Mouse (Mus musculus): Measurements from ENCODE around the gene 1700025G04Rik. TPM values are rescaled to one million over a fixed set of nuclear protein-coding genes. Genes with fewer than 3 reads are reported as not detected.
A peak's percentile ranks its signal among the peaks of the same experiment; 100 is the strongest.

Gene 1700025G04Rik
- polyA plus RNA-seq, 1 experiment from 2014 or later, result 28.6 TPM

DNA sequence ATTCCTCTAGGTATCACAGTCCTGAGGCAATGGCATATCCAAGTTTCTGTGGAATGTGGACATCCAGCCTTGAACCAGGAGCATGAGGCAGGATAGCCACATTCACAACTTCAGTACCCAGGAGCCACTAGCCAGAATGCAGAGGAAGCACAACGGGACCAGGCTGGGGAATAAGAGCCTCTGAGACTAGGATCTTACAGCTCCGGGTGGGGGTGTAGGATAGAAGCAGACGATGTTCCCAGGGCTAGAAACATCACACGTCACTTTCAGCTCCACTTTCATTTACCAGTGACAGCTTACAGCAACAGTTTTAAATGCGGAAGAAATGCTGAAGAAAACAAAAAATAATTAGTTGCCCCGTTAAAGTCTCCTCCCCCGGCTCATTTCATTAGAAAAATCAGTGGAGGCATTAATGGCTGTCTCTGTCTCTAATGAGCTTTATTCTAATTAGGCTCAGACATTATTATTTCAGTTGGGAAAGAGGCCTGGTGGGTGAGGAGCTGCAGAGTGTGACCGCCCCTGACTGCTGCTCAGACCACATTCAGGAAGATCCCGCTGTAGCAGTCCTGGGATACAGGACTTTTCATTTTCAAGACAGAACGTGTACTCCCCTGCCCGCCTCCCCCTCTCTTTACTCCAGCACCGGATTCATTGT lies 189.1 kb downstream of the 1700025G04Rik start:
- no peak for ATAC-seq (ENCODE audit: insufficient number of reproducible peaks, insufficient read depth, low FRiP score, low read depth)
- Histone ChIP-seq H3K27ac (ENCODE audit: low read length) (no peak overlapping the region), H3K36me3 (ENCODE audit: control insufficient read depth, insufficient read depth, low read length) (no peaks in the 10 kb centered on the region), H3K4me2 (replicated peaks; ENCODE audit: low read depth, low read length) (no peak overlapping the region), H3K9me3 (ENCODE audit: control insufficient read depth, low read depth, low read length) (no peaks in the 10 kb centered on the region), H3K4me1 (ENCODE audit: control insufficient read depth, insufficient read depth, low read length) (no peaks in the 10 kb centered on the region), H3K27me3 (ENCODE audit: control insufficient read depth, insufficient read depth, low read length) (no peaks in the 10 kb centered on the region), H3K4me3 (ENCODE audit: low read depth, low read length) (no peak overlapping the region), H3K9ac (replicated peaks; ENCODE audit: low read depth, low read length) (no peak overlapping the region)
- 78% methylated on average over 12 of the region's 12 CpGs for WGBS

DNA sequence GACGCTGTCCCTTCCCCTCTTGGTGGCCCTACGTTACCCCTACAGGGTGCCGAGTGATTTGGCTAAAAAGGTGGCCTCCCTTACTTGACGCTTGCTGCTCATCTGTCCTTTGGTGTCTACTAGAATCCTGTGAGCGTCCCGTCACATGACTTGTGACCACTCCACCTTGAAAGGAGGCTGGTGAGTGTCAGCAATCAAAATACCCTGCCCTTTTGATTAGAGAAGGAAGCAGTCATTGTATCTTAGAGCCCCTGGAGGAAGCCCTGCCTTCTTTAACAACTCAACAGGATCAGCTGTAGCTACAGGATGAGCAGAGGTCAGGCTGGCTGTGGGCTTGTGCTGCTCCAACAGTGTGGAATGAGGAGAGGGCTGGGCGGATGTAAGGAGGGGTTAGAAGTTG lies 190.0 kb downstream of the 1700025G04Rik start:
- 81% methylated on average over 7 of the region's 7 CpGs for WGBS
- Histone ChIP-seq H3K9me3 (ENCODE audit: control insufficient read depth, low read depth, low read length) (no peaks in the 10 kb centered on the region), H3K4me1 (ENCODE audit: control insufficient read depth, insufficient read depth, low read length) (no peaks in the 10 kb centered on the region), H3K9ac (replicated peaks; ENCODE audit: low read depth, low read length) (no peak overlapping the region), H3K36me3 (ENCODE audit: control insufficient read depth, insufficient read depth, low read length) (no peaks in the 10 kb centered on the region), H3K27ac (ENCODE audit: low read length) (no peak overlapping the region), H3K4me2 (replicated peaks; ENCODE audit: low read depth, low read length) (no peak overlapping the region), H3K27me3 (ENCODE audit: control insufficient read depth, insufficient read depth, low read length) (no peaks in the 10 kb centered on the region), H3K4me3 (ENCODE audit: low read depth, low read length) (no peak overlapping the region)
- no peak for ATAC-seq (ENCODE audit: insufficient number of reproducible peaks, insufficient read depth, low FRiP score, low read depth)

DNA sequence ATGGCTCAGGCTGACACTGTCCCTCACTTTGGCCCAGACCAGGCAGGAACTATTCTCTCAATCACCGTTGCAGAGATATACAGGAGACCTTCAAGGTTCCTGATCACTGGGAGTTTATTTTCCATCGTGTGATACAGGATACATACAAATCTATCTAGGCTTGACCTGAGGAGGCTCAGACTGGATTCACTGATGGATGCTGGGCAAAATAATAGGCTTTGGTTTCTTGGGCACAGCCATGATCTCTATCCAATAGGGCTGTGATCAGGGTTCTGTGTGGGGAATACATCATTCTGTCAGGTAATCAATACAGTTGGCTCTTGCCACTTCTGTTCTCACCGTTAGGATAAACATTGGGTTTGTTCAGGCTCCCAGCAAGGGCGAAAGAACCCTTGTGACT lies 194.5 kb downstream of the 1700025G04Rik start:
- ATAC-seq (ENCODE audit: insufficient number of reproducible peaks, insufficient read depth, low FRiP score, low read depth), result no peak
- no peak overlapping the region for H3K27ac ChIP-seq (ENCODE audit: low read length)
- 47% methylated on average over 4 of the region's 4 CpGs for WGBS

DNA sequence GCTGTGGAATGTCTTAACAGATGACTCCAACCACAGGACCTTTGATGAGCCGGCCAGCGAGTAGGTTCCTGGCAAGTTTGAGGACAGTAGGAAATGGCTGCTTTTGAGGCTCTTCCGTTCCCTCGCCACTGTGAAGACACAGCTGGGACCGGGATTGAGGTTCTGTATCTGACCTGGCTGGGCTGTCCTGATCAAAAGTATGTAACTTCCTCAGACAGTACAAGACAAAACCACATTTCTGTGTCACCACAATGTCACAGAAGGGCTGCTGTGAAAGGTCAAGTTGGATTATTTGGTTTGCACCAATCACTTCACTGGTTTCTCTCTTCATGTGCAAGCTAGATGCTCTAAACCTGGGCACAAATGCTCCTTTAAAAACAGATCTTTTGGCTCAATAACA lies 195.9 kb downstream of the 1700025G04Rik start:
- no peak for ATAC-seq (ENCODE audit: insufficient number of reproducible peaks, insufficient read depth, low FRiP score, low read depth)
- Histone ChIP-seq H3K4me3 (ENCODE audit: low read depth, low read length) (no peak overlapping the region), H3K9ac (replicated peaks; ENCODE audit: low read depth, low read length) (no peak overlapping the region), H3K36me3 (ENCODE audit: control insufficient read depth, insufficient read depth, low read length) (no peaks in the 10 kb centered on the region), H3K27ac (ENCODE audit: low read length) (no peak overlapping the region), H3K9me3 (ENCODE audit: control insufficient read depth, low read depth, low read length) (no peaks in the 10 kb centered on the region), H3K4me1 (ENCODE audit: control insufficient read depth, insufficient read depth, low read length) (peaks cover 12% of the 10 kb centered on the region; the same call in 1 of the 2 replicates), H3K27me3 (ENCODE audit: control insufficient read depth, insufficient read depth, low read length) (no peaks in the 10 kb centered on the region), H3K4me2 (replicated peaks; ENCODE audit: low read depth, low read length) (no peak overlapping the region)
- WGBS, result 77% methylated on average over 5 of the region's 5 CpGs

More for the DNA sequence above, 194.5 kb downstream of the 1700025G04Rik start:
- Histone ChIP-seq H3K9ac (replicated peaks; ENCODE audit: low read depth, low read length) (no peak overlapping the region), H3K4me2 (replicated peaks; ENCODE audit: low read depth, low read length) (no peak overlapping the region), H3K36me3 (ENCODE audit: control insufficient read depth, insufficient read depth, low read length) (no peaks in the 10 kb centered on the region), H3K27me3 (ENCODE audit: control insufficient read depth, insufficient read depth, low read length) (no peaks in the 10 kb centered on the region), H3K9me3 (ENCODE audit: control insufficient read depth, low read depth, low read length) (no peaks in the 10 kb centered on the region), H3K4me1 (ENCODE audit: control insufficient read depth, insufficient read depth, low read length) (peaks cover 4% of the 10 kb centered on the region; the same call in 1 of the 2 replicates), H3K4me3 (ENCODE audit: low read depth, low read length) (no peak overlapping the region)

DNA sequence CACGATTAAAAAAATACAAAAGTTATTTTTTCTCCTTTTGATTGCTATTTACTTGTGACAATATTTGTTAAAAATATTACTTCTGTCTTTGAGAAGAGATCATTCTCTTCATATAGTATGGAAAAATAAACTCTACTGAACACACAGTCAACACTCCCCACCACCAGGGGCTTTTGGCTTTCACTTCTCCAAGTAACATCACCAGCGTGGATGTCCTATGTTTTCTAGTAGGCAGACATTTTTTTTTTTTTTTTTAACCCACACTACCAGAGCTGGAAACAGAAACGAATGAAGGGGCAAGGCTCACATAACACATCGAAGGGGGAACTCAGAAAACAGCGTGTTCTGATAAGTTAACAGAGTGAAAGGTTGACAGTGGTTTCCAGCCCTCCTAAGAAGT lies 197.9 kb downstream of the 1700025G04Rik start:
- Histone ChIP-seq H3K36me3 (ENCODE audit: control insufficient read depth, insufficient read depth, low read length) (no peaks in the 10 kb centered on the region), H3K9me3 (ENCODE audit: control insufficient read depth, low read depth, low read length) (no peaks in the 10 kb centered on the region), H3K9ac (replicated peaks; ENCODE audit: low read depth, low read length) (no peak overlapping the region), H3K4me3 (ENCODE audit: low read depth, low read length) (no peak overlapping the region), H3K27ac (ENCODE audit: low read length) (no peak overlapping the region; the same call in 1 of the 2 replicates), H3K27me3 (ENCODE audit: control insufficient read depth, insufficient read depth, low read length) (no peaks in the 10 kb centered on the region), H3K4me2 (replicated peaks; ENCODE audit: low read depth, low read length) (no peak overlapping the region), H3K4me1 (ENCODE audit: control insufficient read depth, insufficient read depth, low read length) (peaks cover 23% of the 10 kb centered on the region)
- 78% methylated on average over 5 of the region's 5 CpGs for WGBS
- ATAC-seq (ENCODE audit: insufficient number of reproducible peaks, insufficient read depth, low FRiP score, low read depth), result no peak

DNA sequence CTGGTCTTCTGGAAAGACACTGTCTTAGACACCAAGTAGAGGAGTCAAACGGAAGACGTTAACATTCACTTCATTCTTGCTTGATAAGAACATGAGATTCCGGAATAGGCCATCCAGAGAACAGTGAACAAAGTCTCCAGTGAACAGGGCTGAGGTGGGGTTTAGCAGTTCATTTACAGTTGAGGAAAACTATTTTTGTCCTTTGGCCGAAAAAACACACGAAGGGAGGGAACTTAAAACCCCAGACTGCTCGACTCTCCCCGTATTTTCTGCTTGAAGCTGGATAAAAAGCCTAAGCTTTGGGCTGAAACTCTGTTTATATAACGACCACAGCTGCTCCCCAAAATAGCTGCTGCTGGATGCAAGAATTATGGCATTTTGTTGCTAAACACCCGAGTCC lies 198.7 kb downstream of the 1700025G04Rik start:
- H3K27ac ChIP-seq (ENCODE audit: low read length), result peak overlapping the region; percentile 74
- ATAC-seq (ENCODE audit: insufficient number of reproducible peaks, insufficient read depth, low FRiP score, low read depth), result no peak

DNA sequence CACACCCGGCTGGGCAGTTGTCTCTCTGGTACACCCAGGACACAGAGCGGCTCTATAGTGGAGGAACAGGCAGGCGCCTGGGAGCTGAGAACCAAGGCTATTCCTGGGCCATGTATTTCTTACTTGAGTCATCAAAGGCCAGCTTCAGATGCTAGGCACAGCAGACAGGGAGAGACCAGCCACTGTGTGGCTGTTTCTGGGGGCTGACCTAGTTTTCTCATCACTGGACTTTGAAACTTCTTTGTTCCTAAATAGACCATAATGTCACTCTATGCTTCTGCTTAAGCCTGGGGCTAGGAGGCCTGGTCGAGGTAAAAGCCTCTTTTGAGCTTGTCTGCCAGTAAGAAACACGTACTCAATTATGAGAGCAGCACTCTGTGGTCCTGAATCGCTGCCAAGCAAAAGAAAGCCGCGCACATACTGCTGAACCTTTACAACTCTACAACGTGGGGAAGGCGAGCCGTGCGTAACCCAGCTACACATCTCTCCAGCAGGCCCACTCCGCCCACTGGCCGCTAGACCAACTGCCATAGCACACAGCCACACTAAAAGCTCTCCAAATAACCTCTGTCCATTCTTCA lies 199.8 kb downstream of the 1700025G04Rik start:
- peak overlapping the region; percentile 74; the same call in 1 of the 2 replicates for H3K27ac ChIP-seq (ENCODE audit: low read length)
- H3K4me2 ChIP-seq (replicated peaks; ENCODE audit: low read depth, low read length), result no peak overlapping the region
- H3K9me3 ChIP-seq (ENCODE audit: control insufficient read depth, low read depth, low read length), result no peaks in the 10 kb centered on the region
- ATAC-seq (ENCODE audit: insufficient number of reproducible peaks, insufficient read depth, low FRiP score, low read depth), result 0 out of 2 replicates have a peak, but pooled peaks have one; percentile 28
- WGBS, result 51% methylated on average over 14 of the region's 14 CpGs
- H3K27me3 ChIP-seq (ENCODE audit: control insufficient read depth, insufficient read depth, low read length), result no peaks in the 10 kb centered on the region
- no peak overlapping the region for H3K9ac ChIP-seq (replicated peaks; ENCODE audit: low read depth, low read length)
- peaks cover 23% of the 10 kb centered on the region for H3K4me1 ChIP-seq (ENCODE audit: control insufficient read depth, insufficient read depth, low read length)
- H3K36me3 ChIP-seq (ENCODE audit: control insufficient read depth, insufficient read depth, low read length), result no peaks in the 10 kb centered on the region
- no peak overlapping the region for H3K4me3 ChIP-seq (ENCODE audit: low read depth, low read length)

More for the DNA sequence above, 198.7 kb downstream of the 1700025G04Rik start:
- Histone ChIP-seq H3K4me3 (ENCODE audit: low read depth, low read length) (no peak overlapping the region), H3K27me3 (ENCODE audit: control insufficient read depth, insufficient read depth, low read length) (no peaks in the 10 kb centered on the region), H3K9ac (replicated peaks; ENCODE audit: low read depth, low read length) (no peak overlapping the region), H3K36me3 (ENCODE audit: control insufficient read depth, insufficient read depth, low read length) (no peaks in the 10 kb centered on the region), H3K4me2 (replicated peaks; ENCODE audit: low read depth, low read length) (no peak overlapping the region), H3K9me3 (ENCODE audit: control insufficient read depth, low read depth, low read length) (no peaks in the 10 kb centered on the region), H3K4me1 (ENCODE audit: control insufficient read depth, insufficient read depth, low read length) (peaks cover 23% of the 10 kb centered on the region)
- 47% methylated on average over 9 of the region's 9 CpGs for WGBS

DNA sequence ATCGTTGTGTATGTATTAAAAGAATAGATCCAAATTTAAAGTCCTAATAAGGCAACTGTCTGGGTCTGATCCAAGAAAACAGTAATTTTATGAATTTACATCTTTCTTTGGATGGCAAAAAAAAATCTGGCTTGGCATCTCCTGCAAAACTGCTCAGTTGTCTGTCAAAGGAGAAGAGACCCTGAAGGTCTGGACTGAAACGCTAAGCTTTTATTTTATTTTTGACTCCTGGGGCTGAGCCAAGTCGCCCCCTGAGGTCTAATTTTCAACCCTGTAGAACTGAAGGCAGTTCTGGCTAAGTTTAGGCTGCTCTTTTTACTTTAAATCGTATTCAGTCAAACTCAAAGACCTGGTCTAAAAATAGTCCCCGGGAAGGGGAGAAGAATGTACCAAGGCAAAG lies 202.3 kb downstream of the 1700025G04Rik start:
- no peak for ATAC-seq (ENCODE audit: insufficient number of reproducible peaks, insufficient read depth, low FRiP score, low read depth)
- H3K4me2 ChIP-seq (replicated peaks; ENCODE audit: low read depth, low read length), result no peak overlapping the region

More for the DNA sequence above, 202.3 kb downstream of the 1700025G04Rik start:
- Histone ChIP-seq H3K9me3 (ENCODE audit: control insufficient read depth, low read depth, low read length) (no peaks in the 10 kb centered on the region), H3K27me3 (ENCODE audit: control insufficient read depth, insufficient read depth, low read length) (no peaks in the 10 kb centered on the region), H3K9ac (replicated peaks; ENCODE audit: low read depth, low read length) (no peak overlapping the region), H3K4me3 (ENCODE audit: low read depth, low read length) (no peak overlapping the region), H3K36me3 (ENCODE audit: control insufficient read depth, insufficient read depth, low read length) (no peaks in the 10 kb centered on the region), H3K4me1 (ENCODE audit: control insufficient read depth, insufficient read depth, low read length) (peaks cover 23% of the 10 kb centered on the region), H3K27ac (ENCODE audit: low read length) (peak overlapping the region; percentile 66)
- WGBS, result 50% methylated on average over 5 of the region's 5 CpGs

Data from stomach, embryonic 14.5 days (tissue).